Mouse (Mus musculus): ENCODE measurements around the gene Mtg2. TPM values are rescaled to one million over a fixed set of nuclear protein-coding genes. Genes with fewer than 3 reads are reported as not detected.
A peak's percentile ranks its signal among the peaks of the same experiment; 100 is the strongest.

The Mtg2 gene
- polyA plus RNA-seq, 1 experiment from 2014 or later, result 27.0 TPM

DNA sequence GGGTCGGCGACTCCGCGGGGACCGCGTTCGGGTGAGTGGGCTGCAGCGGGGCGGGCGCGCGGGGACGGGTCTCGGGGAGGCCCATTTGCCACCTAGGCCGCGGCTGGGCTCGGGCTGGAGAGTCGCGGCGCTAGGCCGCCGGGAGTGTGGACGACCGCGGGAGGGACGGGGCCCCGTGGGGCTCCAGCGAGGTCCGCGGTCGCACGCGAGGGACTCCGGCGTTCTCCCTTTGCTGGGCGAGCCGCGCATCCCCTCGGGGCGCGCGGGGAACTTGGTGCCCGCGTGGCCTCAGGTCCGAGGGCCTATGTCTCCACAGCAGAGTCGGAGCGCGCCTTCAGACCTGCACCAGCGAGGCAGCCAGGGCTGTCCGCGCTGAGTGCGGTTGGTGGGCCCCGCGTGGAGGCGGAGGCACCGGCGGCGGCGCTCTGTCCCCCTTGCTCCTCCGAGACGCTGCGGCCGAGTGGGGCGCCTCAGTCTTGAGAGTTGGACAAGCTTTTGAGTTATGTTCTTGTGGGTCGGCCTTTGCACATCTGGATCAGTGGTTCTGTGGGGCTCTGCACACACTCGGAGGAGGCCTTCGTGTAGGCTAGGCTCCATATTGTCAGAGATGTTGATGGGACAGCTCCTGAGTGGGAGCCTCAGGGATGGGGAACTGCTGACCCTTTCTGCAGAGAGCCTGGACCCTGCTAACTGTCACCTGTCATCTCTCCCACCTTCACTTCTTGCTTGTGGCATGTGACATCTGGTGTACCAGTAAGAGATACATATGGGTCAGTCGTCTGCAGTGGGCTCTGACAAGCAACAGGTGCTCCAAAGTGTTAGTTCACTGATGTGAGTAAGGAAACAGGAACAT, 49.3 kb downstream of the Mtg2 start:
- 1% methylated on average over 60 of the region's 68 CpGs for WGBS
- ATAC-seq (ENCODE audit: insufficient read depth, low FRiP score), result peak; percentile 1; the same call in 1 of the 2 replicates

DNA sequence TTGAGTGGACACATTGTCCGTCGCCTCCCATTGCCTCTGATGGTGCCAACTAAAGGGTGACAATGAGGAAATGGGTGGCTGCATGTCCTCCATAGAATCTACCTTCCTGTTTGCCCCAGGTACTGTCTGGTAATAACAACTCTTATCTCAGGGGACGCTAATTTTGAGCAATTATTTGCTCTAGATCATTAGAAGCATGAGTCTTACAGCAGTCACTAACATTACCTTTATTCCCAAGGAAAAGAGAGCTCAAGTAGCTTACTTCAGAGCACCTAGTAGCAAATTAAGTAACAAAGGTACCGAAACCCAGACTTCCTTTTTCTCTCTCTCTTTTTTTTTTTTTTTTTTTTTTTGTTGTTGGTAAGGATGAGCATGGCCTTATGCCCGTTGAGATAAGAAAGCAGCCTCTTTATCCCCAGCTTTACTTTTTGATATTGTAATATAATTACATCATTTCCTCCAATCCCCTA, 49.9 kb downstream of the Mtg2 start:
- Histone ChIP-seq H3K27ac (ENCODE audit: low read length) (no peak overlapping the region), H3K9me3 (replicated peaks; ENCODE audit: control insufficient read depth, low read length) (0 out of 2 replicates have a peak, but pooled peaks cover 3% of the 10 kb centered on the region), H3K4me2 (ENCODE audit: low read depth, low read length) (peak overlapping the region; percentile 84), H3K36me3 (ENCODE audit: control insufficient read depth, insufficient read depth, low read length) (peaks cover 6% of the 10 kb centered on the region; the same call in 1 of the 2 replicates), H3K4me1 (ENCODE audit: control insufficient read depth, insufficient read depth, low read length) (peaks cover 40% of the 10 kb centered on the region), H3K4me3 (replicated peaks; ENCODE audit: low read length) (peak overlapping the region; percentile 94), H3K9ac (ENCODE audit: low read length) (peak overlapping the region; percentile 90), H3K27me3 (ENCODE audit: control insufficient read depth, insufficient read depth, low read length) (no peaks in the 10 kb centered on the region)
- no peak for ATAC-seq (ENCODE audit: insufficient read depth, low FRiP score)
- WGBS, result 56% methylated on average over 5 of the region's 5 CpGs

More for the DNA sequence above, 49.3 kb downstream of the Mtg2 start:
- H3K27me3 ChIP-seq (ENCODE audit: control insufficient read depth, insufficient read depth, low read length), result no peaks in the 10 kb centered on the region
- H3K4me3 ChIP-seq (replicated peaks; ENCODE audit: low read length), result peak overlapping the region; percentile 94
- H3K9me3 ChIP-seq (replicated peaks; ENCODE audit: control insufficient read depth, low read length), result 0 out of 2 replicates have a peak, but pooled peaks cover 3% of the 10 kb centered on the region
- peaks cover 6% of the 10 kb centered on the region; the same call in 1 of the 2 replicates for H3K36me3 ChIP-seq (ENCODE audit: control insufficient read depth, insufficient read depth, low read length)
- peak overlapping the region; percentile 84 for H3K27ac ChIP-seq (ENCODE audit: low read length)
- peak overlapping the region; percentile 84 for H3K4me2 ChIP-seq (ENCODE audit: low read depth, low read length)
- peak overlapping the region; percentile 90 for H3K9ac ChIP-seq (ENCODE audit: low read length)
- peaks cover 37% of the 10 kb centered on the region for H3K4me1 ChIP-seq (ENCODE audit: control insufficient read depth, insufficient read depth, low read length)

DNA sequence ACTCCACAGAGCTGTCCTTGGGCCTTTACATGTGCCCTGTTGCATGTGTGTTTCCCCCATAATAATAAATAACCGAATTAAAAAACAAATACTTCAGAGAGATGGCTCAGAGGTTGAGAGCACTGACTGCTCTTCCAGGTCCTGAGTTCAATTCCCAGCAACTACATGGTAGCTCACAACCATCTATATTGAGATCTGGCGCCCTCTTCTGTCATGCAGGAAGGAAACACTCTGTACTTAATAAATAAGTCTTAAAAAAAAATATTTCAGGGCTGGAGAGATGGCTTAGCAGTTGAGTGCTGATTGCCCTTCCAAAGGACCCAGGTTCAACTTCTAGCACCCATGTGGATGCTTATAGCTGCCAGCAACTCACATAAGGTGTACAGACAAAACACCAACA, 53.8 kb downstream of the Mtg2 start:
- 85% methylated on average over 2 of the region's 2 CpGs for WGBS
- Histone ChIP-seq H3K4me2 (ENCODE audit: low read depth, low read length) (no peak overlapping the region), H3K27me3 (ENCODE audit: control insufficient read depth, insufficient read depth, low read length) (no peaks in the 10 kb centered on the region), H3K4me1 (ENCODE audit: control insufficient read depth, insufficient read depth, low read length) (peaks cover 26% of the 10 kb centered on the region), H3K27ac (ENCODE audit: low read length) (no peak overlapping the region), H3K9me3 (replicated peaks; ENCODE audit: control insufficient read depth, low read length) (0 out of 2 replicates have a peak, but pooled peaks cover 3% of the 10 kb centered on the region), H3K36me3 (ENCODE audit: control insufficient read depth, insufficient read depth, low read length) (peaks cover 6% of the 10 kb centered on the region; the same call in 1 of the 2 replicates), H3K9ac (ENCODE audit: low read length) (no peak overlapping the region), H3K4me3 (replicated peaks; ENCODE audit: low read length) (no peak overlapping the region)
- ATAC-seq (ENCODE audit: insufficient read depth, low FRiP score), result no peak

DNA sequence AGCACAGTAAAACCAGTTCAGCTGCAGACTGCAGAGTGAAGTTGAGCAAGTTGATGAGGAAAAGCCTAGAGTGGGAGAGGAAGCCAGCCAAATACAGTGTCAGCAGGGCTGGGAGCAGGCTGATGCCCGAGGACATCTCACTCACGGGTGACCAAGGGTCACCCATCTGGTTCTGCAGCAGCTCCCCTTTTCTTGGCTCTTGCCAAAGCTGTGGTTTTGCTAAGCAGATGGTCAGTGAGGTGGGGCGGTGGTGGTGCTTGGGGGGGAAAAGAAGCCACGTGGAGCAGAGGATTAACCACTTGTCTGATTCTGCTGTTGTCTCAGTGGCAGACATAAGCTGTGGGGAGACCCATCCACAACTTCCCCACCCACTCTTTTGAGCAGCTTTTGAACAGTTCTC, 55.8 kb downstream of the Mtg2 start:
- no peak overlapping the region for H3K9ac ChIP-seq (ENCODE audit: low read length)
- no peak overlapping the region for H3K4me3 ChIP-seq (replicated peaks; ENCODE audit: low read length)
- WGBS, result 8% methylated on average over 4 of the region's 4 CpGs
- H3K4me1 ChIP-seq (ENCODE audit: control insufficient read depth, insufficient read depth, low read length), result peaks cover 19% of the 10 kb centered on the region
- H3K36me3 ChIP-seq (ENCODE audit: control insufficient read depth, insufficient read depth, low read length), result peaks cover 6% of the 10 kb centered on the region; the same call in 1 of the 2 replicates
- H3K4me2 ChIP-seq (ENCODE audit: low read depth, low read length), result no peak overlapping the region
- 0 out of 2 replicates have a peak, but pooled peaks cover 3% of the 10 kb centered on the region for H3K9me3 ChIP-seq (replicated peaks; ENCODE audit: control insufficient read depth, low read length)
- H3K27ac ChIP-seq (ENCODE audit: low read length), result peak overlapping the region; percentile 66; the same call in 1 of the 2 replicates
- H3K27me3 ChIP-seq (ENCODE audit: control insufficient read depth, insufficient read depth, low read length), result no peaks in the 10 kb centered on the region
- ATAC-seq (ENCODE audit: insufficient read depth, low FRiP score), result no peak; the same call in 1 of the 2 replicates

DNA sequence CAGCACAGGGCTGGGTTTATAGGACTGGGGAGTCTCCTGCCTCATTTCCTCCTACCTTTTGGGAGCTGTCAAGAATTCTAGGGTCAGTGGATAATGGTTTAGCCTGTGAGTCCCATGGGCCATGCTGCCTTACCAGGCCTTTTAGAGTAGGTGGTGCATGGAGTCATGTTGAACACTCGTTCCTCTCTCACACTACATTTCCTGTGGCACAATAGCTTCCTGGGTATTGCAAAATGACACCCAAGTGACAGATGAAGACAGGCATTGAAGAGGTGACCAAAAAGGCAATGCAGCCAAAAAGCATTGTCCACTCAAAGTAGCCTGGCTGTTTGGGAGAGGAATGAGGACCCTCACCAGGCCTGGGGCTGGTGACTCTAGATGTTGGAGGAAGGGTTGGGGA, 57.3 kb downstream of the Mtg2 start:
- peaks cover 19% of the 10 kb centered on the region for H3K4me1 ChIP-seq (ENCODE audit: control insufficient read depth, insufficient read depth, low read length)
- no peaks in the 10 kb centered on the region for H3K27me3 ChIP-seq (ENCODE audit: control insufficient read depth, insufficient read depth, low read length)
- no peak overlapping the region for H3K4me3 ChIP-seq (replicated peaks; ENCODE audit: low read length)
- H3K4me2 ChIP-seq (ENCODE audit: low read depth, low read length), result no peak overlapping the region
- peak overlapping the region; percentile 48; the same call in 1 of the 2 replicates for H3K27ac ChIP-seq (ENCODE audit: low read length)
- 57% methylated on average over 1 of the region's 1 CpGs for WGBS
- no peak for ATAC-seq (ENCODE audit: insufficient read depth, low FRiP score)
- 0 out of 2 replicates have a peak, but pooled peaks cover 3% of the 10 kb centered on the region for H3K9me3 ChIP-seq (replicated peaks; ENCODE audit: control insufficient read depth, low read length)
- no peak overlapping the region for H3K9ac ChIP-seq (ENCODE audit: low read length)
- H3K36me3 ChIP-seq (ENCODE audit: control insufficient read depth, insufficient read depth, low read length), result peaks cover 6% of the 10 kb centered on the region; the same call in 1 of the 2 replicates

DNA sequence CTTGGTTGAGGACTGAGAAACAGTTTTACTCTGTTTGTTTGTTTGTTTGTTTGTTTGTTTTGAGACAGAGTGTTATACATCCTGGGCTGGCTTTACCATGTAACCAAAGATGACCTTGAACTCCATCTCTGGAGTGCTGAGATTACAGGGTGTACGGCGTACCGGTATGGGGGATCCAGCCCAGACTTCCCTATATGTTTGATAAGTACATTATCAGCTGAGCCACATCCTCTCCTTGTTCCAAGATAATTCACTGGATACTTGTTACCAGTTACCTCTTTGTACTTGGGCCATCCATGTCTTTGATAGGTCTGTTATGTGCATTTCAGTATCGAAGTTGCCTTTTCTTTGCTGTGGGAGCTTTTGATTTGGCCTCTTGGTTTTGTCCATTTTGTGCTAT, 62.8 kb downstream of the Mtg2 start:
- no peaks in the 10 kb centered on the region for H3K9me3 ChIP-seq (replicated peaks; ENCODE audit: control insufficient read depth, low read length)
- H3K4me3 ChIP-seq (replicated peaks; ENCODE audit: low read length), result no peak overlapping the region
- H3K4me2 ChIP-seq (ENCODE audit: low read depth, low read length), result no peak overlapping the region
- no peak for ATAC-seq (ENCODE audit: insufficient read depth, low FRiP score)
- 94% methylated on average over 4 of the region's 4 CpGs for WGBS
- H3K36me3 ChIP-seq (ENCODE audit: control insufficient read depth, insufficient read depth, low read length), result no peaks in the 10 kb centered on the region
- 0 out of 2 replicates have a peak, but pooled peaks cover 2% of the 10 kb centered on the region for H3K4me1 ChIP-seq (ENCODE audit: control insufficient read depth, insufficient read depth, low read length)
- no peaks in the 10 kb centered on the region for H3K27me3 ChIP-seq (ENCODE audit: control insufficient read depth, insufficient read depth, low read length)
- no peak overlapping the region for H3K9ac ChIP-seq (ENCODE audit: low read length)
- H3K27ac ChIP-seq (ENCODE audit: low read length), result no peak overlapping the region

DNA sequence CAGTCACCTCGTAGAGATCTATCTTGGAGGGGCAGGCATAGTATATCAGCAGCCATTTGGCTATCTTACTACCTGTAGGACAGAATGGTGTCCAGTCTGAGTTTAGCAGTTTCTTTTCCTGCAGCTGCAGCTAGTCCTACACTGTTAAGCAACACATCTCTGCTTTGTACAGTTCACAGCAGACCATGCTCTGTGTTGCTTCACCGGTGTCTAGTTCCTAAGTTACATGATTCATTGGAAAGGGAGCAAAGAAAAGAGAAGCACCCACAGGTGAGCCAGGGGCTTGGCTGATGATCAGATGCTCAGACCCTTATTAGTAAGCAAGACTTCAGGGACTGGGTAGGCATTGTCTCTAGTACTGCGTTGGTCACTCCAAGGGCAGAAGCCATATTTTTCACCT, 63.5 kb downstream of the Mtg2 start:
- H3K9me3 ChIP-seq (replicated peaks; ENCODE audit: control insufficient read depth, low read length), result no peaks in the 10 kb centered on the region
- no peaks in the 10 kb centered on the region for H3K4me1 ChIP-seq (ENCODE audit: control insufficient read depth, insufficient read depth, low read length)
- H3K9ac ChIP-seq (ENCODE audit: low read length), result no peak overlapping the region
- ATAC-seq (ENCODE audit: insufficient read depth, low FRiP score), result no peak
- H3K27ac ChIP-seq (ENCODE audit: low read length), result no peak overlapping the region
- H3K27me3 ChIP-seq (ENCODE audit: control insufficient read depth, insufficient read depth, low read length), result no peaks in the 10 kb centered on the region
- no peak overlapping the region for H3K4me2 ChIP-seq (ENCODE audit: low read depth, low read length)
- no peak overlapping the region for H3K4me3 ChIP-seq (replicated peaks; ENCODE audit: low read length)
- no peaks in the 10 kb centered on the region for H3K36me3 ChIP-seq (ENCODE audit: control insufficient read depth, insufficient read depth, low read length)
- 80% methylated on average over 3 of the region's 3 CpGs for WGBS

DNA sequence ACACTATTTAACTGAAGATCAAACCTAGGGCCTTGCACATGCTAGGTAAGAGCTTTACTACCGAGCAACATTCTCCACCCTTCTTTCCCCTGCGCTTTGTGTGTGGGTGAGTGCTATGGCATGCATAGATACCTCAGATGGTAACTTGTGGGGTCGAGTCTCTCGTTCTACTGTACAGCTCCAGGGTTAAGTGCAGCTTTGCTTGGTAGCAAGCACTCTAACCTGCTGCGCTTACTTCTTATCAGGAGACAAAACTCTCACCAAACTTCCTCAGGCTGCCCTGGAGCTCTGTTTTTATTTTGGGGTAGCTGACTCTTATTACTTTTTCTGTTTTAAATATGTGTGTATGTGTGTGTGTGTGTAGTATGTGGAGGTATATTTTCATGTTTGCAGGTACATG, 65.0 kb downstream of the Mtg2 start:
- no peak overlapping the region for H3K27ac ChIP-seq (ENCODE audit: low read length)
- no peaks in the 10 kb centered on the region for H3K4me1 ChIP-seq (ENCODE audit: control insufficient read depth, insufficient read depth, low read length)
- ATAC-seq (ENCODE audit: insufficient read depth, low FRiP score), result no peak
- no peak overlapping the region for H3K4me2 ChIP-seq (ENCODE audit: low read depth, low read length)
- H3K36me3 ChIP-seq (ENCODE audit: control insufficient read depth, insufficient read depth, low read length), result no peaks in the 10 kb centered on the region
- no peaks in the 10 kb centered on the region for H3K27me3 ChIP-seq (ENCODE audit: control insufficient read depth, insufficient read depth, low read length)
- H3K9ac ChIP-seq (ENCODE audit: low read length), result no peak overlapping the region
- 77% methylated on average over 5 of the region's 5 CpGs for WGBS
- H3K4me3 ChIP-seq (replicated peaks; ENCODE audit: low read length), result no peak overlapping the region
- H3K9me3 ChIP-seq (replicated peaks; ENCODE audit: control insufficient read depth, low read length), result no peaks in the 10 kb centered on the region
